Mouse (Mus musculus) cerebellum, adult 9-11 months (tissue): ENCODE measurements around the gene Uqcr10.

Source experiments
- DNase-seq: peaks from one replicate; pipeline ENCODE4 v3.0.0; 2022

Gene Uqcr10

GRCm38 (mm10) chr11:4704072-4704964 lies at the start of gene Uqcr10, which contains the start of gene Zmat5:
TSS of gene Uqcr10 (minus strand) at chr11:4704342.
TSS of gene Zmat5 (plus strand) at chr11:4704678.
- DNase-seq: peak; percentile 93

GRCm38 (mm10) chr11:4752836-4753235 lies 48.7 kb upstream of the Uqcr10 start:
- DNase-seq: no peak

- DNase-seq: no peak
Observed at GRCm38 (mm10) chr11:4750263-4750662, 46.1 kb upstream of the Uqcr10 start.

- DNase-seq: no peak
Observed at GRCm38 (mm10) chr11:4747285-4747684, 43.1 kb upstream of the Uqcr10 start.

- no peak for DNase-seq
Observed at GRCm38 (mm10) chr11:4746733-4747132, 42.6 kb upstream of the Uqcr10 start, which contains the start of gene Cabp7. TSS of gene Cabp7 (minus strand) at chr11:4746778.

- no peak for DNase-seq
Observed at GRCm38 (mm10) chr11:4745969-4746368, 41.8 kb upstream of the Uqcr10 start.

- no peak for DNase-seq
Observed at GRCm38 (mm10) chr11:4744691-4745090, 40.5 kb upstream of the Uqcr10 start.

GRCm38 (mm10) chr11:4740785-4741184 lies 36.6 kb upstream of the Uqcr10 start:
- no peak for DNase-seq

- no peak for DNase-seq
Observed at GRCm38 (mm10) chr11:4738719-4739118, 34.6 kb upstream of the Uqcr10 start.

GRCm38 (mm10) chr11:4737682-4738081 lies 33.5 kb upstream of the Uqcr10 start:
- peak; percentile 81 for DNase-seq

GRCm38 (mm10) chr11:4736355-4736754 lies 32.2 kb upstream of the Uqcr10 start:
- DNase-seq: no peak

GRCm38 (mm10) chr11:4734179-4734578 lies 30.0 kb upstream of the Uqcr10 start:
- no peak for DNase-seq

- peak; percentile 70 for DNase-seq
Observed at GRCm38 (mm10) chr11:4731781-4732180, 27.6 kb upstream of the Uqcr10 start.

GRCm38 (mm10) chr11:4730913-4731312 lies 26.8 kb upstream of the Uqcr10 start:
- DNase-seq: no peak

- no peak for DNase-seq
Observed at GRCm38 (mm10) chr11:4730096-4730495, 26.0 kb upstream of the Uqcr10 start.

GRCm38 (mm10) chr11:4729603-4730002 lies 25.5 kb upstream of the Uqcr10 start:
- no peak for DNase-seq

GRCm38 (mm10) chr11:4721728-4722127 lies 17.6 kb upstream of the Uqcr10 start:
- no peak for DNase-seq

GRCm38 (mm10) chr11:4720900-4721580 lies 16.9 kb upstream of the Uqcr10 start:
- peak; percentile 86 for DNase-seq

GRCm38 (mm10) chr11:4720393-4720792 lies 16.3 kb upstream of the Uqcr10 start:
- DNase-seq: no peak

- no peak for DNase-seq
Observed at GRCm38 (mm10) chr11:4719961-4720360, 15.8 kb upstream of the Uqcr10 start.

- DNase-seq: no peak
Observed at GRCm38 (mm10) chr11:4718548-4718947, 14.4 kb upstream of the Uqcr10 start.

GRCm38 (mm10) chr11:4716530-4717236 lies 12.5 kb upstream of the Uqcr10 start:
- DNase-seq: no peak

- DNase-seq: no peak
Observed at GRCm38 (mm10) chr11:4715596-4715995, 11.5 kb upstream of the Uqcr10 start.
